Mouse (Mus musculus) layer of hippocampus, postnatal 36 days (tissue): ENCODE measurements around the gene Gramd1b. TPM values are rescaled to one million over a fixed set of nuclear protein-coding genes. Genes with fewer than 3 reads are reported as not detected.

Experiments used
- DNase-seq, 2 experiments: peaks; one replicate each; pipeline ENCODE4 v3.0.0; 2022
- total RNA-seq, 2 experiments: library from RNA; stranded (reverse); gene quantifications; 2 replicates each; pipeline ENCODE4 v1.2.3; 2021

Gene Gramd1b
- total RNA-seq, 2 experiments from 2014 or later: 163 to 172 TPM

DNA sequence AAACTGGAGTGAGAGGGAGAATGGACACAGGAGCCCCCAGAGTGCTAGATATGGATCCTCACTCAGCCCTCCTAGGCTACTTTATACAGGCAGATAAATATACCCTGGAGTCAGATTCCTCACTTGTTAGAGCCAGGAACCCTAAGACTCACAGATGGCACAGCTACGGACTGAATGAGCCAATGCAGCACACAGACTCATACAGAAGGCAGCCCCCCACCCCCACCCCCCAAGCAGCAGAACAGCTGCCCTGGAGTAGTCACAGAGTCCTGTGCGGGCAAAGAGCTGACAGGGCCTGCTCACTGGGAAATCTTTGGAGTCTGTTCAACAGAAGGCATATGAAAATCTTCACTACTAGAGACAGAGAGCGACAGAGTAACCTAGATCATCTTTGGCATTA lies 223.9 kb downstream of the Gramd1b start:
- DNase-seq: no peak

DNA sequence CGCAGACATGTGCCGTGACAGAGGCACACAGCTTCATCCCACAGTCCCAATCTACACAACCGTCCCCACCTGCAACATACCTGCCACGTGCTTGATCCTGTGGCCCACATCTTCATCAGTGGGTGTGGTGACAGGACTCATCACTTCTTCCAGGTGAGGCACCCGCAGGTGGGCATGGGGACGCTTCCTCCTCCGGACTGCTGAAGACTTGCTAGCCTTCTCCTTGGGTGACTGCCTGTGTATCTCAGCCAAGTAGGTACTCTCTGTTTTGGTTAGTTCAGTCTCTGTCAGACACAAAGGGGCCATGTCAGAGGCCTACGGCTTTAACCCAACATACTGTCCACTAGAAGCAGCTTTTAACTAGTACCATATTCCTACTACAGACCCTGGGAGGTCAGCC lies 226.9 kb downstream of the Gramd1b start:
- no peak for DNase-seq

DNA sequence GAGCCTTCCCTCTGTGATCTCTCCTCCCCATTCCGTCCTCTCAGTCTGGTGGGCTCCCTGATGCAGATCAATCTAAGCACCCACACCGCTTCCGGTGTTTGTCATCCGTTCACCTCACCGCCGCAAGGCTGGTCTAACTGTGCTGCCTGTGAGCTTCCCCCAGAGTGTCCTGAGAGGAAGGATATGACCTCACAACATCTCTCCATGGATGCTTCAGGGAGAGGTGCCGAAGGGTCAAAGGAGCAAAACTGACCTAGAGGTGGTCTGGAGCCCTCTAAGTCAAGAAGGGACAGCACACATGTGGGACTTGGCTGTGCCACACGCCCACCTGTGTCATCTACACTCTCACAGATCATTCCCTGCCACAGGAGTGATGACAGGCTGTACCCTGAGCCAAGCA lies 228.8 kb downstream of the Gramd1b start:
- no peak for DNase-seq

DNA sequence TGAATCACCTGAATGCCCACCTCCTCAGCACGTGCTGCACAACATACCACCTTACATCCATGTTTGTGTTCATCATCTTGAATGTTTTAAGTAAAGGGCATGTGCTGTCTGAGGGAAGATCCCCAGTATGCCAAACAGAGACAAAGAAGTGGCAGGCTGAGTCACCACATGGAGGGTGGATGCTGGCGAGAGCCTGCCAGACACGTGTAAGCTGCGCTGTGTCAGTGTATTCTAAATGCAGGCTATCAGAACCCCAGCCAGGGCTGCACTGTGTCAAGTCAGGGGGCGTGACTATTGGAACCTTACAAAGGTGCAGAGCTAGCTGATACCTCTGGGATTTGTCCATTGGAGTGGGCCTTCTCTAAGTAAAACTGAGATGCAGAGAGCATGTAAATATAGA lies 229.7 kb downstream of the Gramd1b start:
- DNase-seq: no peak

DNA sequence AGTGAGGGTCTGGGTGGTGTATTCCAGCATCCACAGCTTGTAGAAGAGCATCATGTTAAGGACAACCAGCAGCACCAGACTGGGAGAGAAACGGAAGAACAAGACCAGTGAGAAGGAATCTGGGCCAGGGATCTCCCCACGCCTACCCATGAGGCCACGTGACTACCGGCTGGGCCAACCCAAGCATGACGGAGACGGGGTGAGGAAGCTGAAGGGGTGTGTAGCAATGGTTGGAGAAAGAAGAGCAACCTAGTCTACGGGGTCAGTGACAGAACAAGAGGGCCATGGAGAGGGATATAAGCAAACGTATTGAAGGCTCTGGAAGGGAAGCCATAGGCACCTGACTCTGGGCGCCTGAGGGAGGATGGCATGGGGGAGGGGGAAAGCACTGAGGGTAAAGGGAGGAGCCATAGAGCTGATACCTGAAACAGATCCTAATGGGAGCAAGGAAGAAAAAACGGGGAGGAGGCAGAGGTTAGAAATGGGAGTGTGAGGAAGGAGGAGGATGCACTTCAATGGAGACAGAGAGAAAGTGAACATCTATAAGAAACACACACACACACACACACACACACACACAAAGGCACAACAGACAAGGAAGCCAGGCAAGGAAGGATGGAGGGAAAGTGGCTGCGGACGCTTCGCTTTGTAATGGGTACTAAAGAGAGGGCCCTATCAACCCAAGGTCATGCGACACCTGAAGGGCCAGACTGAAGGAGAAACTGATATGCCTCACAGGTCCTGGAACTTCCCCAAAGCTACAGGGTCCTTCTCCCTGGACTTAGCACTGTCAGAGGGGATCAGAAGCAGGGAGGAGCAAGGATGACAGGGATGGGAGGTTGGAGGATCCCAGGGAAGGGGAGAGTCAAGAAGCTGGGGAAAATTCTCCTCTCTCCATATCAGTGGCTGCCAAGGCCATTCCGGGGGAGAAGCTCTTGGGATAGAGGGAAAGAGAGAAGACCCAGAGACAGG lies 230.9 kb downstream of the Gramd1b start:
- no peak for DNase-seq

DNA sequence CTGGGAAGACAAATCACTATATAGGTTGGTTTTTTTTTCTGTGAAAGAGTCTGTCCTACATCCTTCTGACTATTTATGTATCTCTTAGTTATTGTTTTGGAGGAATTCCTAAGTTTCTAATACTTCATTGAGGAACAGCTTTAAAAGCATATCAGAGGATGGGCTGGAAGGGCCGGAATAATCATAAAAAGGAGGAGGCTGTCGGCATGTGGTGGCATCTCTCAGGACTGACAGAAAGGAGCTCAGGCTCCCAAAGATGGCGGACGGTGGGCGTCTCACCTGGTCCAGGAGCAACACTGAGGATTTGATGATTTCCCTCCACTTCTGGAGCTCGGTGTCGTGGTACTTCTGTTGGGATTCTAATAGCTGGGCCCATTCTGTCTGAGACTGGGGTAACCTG lies 231.9 kb downstream of the Gramd1b start:
- no peak for DNase-seq

DNA sequence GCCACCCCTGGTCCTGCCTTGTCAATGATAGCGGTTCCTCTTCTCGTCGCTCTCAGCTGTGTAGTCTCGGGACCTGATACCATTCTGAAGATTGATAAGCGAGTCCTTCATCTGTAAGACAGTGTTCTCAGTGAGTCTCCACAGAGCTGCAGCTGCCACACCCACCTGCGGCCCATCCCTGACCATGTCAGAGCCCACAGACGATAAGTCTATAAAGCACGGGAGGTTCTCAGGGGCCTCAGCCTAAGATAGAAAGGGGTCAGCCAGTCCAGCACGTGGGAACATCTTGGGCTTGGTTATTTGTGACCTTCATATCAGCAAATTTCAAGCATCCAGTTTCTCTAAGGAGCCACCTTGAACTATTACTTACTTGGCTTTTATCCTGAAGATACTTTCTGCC lies 233.2 kb downstream of the Gramd1b start:
- no peak for DNase-seq

DNA sequence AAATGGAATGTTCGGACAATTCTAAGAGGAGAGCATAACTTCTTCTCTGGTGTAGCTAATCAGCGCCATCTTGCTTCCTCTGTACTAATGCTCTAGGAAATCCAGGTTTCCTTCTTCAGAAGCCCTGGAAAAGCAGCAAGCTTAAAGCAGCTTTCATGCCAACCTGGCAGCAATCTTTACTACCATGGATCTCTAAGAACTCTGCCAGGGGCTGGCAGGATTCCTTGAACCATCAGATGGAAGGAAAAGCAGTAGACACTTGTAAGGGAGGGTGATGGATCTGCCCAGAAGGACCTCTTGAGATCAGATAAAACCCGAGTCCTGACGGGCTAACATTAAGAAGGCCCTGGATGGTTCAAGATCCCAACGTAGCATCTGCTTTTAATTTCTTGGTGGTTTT lies 234.9 kb downstream of the Gramd1b start:
- DNase-seq: no peak

DNA sequence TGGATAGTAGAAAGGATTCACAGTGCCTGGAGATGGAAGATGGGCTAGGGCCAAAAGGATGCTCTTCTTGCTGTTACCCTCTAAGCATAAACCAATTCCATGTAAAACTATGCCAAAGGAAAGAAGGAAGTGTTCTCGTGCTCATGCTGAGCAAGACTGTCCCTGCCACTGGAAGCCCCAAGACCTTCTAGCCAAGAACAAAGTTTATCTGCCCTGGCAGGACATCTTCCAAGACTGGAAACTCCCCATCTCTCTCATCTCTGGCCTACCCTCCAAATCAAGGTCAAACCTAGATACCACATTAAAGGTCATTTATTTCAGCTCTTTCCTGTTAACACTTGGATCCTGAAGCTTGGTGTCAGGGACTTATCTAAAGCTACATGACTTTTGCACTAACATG lies 236.3 kb downstream of the Gramd1b start:
- no peak for DNase-seq

DNA sequence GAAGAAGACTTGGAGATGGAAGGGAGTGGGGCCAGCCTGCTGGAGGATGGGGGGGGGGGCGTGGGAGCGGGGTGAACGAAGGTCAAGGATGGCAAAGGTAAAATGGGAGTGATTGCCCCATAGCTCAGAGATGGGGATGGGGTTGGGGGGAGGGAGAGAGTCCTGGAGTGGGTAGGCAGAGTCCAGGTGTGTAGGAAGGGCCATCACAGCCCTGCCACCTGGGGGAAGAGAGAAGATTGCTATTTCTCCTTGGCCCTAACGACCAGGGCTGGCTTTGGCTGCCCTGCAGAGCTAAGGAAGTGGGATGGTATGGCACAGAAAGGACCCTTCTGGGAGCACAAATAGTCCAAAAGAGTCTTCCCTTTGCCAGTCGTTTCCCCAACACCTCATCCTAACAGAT lies 237.0 kb downstream of the Gramd1b start:
- DNase-seq: no peak

DNA sequence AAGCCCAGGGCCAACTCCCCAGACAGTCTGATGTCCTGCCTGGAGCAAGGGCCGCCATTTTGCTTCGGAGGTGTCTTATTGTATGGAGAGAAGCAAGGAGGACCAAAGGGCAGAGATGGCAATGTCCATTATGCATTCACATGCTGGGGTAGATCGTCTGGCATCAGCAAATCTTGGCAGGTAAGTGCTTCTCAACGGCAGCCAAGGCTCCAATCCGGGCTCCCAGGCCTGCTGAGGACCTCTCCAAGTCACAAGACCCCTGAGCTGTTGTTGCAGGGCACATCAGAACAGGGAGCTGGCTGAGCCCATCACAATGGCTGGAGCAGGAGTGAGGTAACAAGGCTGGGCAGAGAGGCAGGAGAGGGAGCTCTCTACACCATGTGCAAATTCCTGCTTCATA lies 237.4 kb downstream of the Gramd1b start:
- no peak for DNase-seq

DNA sequence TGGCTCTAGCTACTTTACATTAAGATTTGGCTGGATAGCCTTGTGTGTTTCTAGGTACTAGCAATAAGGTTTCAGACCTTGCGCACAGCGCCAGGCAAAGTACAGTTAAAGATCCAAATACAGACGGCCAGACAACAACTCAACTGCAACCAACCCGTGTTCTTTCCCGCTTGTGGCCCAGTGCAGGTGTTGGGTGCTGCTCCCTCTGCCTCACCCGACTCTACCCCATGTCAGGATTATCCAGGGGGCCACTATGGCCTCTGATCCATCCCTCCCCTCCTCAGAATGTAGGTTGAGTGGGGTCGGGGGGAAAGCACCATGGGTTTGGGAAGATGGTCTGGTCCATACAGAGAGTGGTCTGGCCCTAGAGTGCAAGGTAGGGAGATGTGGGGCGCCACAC lies 237.9 kb downstream of the Gramd1b start:
- DNase-seq: no peak

DNA sequence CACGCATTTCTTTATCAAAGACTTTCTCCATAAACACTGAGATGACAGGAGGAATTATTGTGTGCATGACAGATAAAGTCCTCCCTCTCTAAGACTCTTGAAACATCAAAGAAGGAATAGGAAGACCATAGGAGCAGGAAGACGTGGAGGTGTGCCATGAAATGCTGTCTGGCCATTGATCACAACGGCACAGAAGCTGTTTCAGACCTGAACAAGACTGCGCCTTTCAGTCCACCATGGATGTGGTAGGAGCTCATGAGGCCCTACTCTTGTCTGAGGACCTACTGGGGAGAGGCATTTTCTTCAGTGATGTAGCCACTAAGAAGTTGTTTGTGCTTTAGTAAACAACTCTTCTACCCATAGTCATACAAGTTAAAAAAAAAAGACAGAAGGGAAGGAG lies 238.7 kb downstream of the Gramd1b start:
- DNase-seq: no peak

DNA sequence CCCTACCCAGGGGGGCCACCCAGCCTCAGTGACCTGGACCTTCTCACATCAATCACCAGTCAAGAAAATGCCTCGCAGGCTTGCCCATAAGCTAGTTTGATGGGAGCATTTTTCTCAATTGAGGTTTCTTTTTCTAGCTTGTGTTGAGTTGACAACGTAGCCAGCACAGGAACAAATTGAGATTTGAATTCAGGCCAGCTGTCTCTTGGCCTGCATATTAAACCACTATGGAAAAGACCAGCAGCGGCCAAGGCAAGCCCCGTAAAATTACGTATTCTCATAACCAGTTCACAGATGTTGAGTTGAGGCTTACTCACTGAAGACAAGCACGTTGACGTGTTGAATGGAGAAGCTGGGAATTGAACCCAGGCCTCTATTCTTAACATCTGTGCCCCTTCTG lies 248.2 kb downstream of the Gramd1b start:
- DNase-seq: no peak

DNA sequence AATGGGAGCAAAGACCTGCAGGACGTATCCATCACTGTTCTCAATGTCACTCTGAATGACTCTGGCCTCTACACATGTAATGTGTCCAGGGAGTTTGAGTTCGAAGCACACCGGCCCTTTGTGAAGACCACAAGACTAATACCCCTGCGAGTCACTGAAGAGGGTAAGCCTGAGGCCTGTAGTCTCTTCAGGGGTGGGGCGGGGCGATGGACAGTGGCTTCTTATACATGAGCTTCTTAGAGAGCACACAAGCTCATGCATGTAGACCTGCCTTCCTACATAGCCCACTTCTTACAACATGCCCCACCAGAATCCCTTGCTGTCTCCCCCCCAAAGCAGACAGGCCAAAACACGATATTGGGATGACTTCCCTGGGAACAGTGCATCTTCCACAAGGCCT lies 251.7 kb downstream of the Gramd1b start:
- DNase-seq: no peak

DNA sequence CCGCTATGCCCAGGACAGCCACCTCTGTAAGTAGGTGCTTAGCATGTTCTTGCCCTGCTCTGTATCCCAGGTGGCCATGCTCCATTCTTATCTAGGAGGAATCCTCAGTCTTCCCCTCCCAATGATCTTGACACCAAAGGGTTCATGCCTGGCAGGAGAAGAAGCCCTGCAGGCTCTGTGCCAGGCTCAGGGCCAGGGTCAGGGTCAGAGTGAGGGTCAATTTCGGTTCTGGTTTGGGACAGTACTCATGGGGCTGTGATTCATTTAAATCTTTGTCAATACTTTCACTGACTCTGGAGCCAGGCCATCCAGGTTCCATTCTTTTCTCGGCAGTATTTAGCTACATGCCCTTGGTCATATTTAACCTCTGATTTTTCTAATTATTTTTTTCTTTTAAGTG lies 253.5 kb downstream of the Gramd1b start:
- DNase-seq: no peak

DNA sequence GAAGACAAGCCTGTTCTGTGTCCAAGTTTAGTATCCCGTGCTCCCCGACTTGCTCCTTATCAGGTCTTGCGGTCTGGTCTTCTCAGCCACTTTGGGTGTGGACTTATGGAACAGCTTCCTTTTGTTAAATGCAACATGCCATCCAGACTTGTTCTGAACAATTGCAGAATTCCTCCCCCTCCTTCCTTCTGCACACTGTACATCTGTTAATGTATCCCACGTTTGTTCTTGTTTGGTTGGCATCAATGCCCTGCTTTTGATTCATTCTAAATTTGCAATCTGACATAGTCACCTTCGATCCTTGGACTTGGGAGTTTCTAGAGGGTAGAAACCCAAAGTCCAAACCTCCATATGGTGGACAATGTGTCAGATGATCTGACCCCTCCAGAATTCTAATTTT lies 255.3 kb downstream of the Gramd1b start:
- DNase-seq: no peak

DNA sequence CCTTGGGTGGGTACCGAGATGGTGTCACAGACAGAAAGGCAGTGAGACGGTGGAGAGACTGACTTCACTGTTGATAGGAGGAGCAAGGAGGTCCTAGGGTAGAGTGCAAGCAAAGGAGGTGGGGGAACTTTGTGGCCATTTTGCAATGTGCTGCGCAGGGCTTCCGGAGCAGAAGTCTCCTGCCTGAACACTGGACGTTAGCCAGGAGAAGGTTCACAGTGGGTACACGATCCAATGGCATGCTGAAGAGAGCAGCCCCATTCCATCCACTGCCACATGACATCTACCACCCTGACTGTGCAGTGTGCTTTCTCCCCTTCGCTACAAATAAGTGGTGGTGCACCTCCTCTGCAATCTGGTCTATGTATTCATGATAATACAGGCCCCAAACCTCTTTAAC lies 258.4 kb downstream of the Gramd1b start:
- DNase-seq: no peak

DNA sequence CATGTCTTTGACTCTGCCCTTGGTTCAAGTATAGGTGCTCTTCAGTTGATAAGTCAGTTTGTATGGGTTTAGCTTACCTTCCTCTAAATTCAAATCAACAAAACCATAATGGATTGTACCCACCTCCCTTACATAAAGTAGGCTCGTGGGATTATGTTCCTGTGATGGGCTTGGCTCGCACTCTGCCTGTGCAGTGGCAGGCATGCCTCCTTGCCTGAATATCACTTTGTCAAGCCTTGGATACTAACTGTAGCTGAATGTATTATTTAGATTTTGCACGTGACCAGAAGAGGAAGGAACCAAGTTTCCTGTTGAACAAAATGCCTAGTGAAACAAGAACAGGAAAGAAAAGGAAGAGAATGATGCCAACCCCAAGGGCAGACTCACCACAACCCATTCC lies 260.1 kb downstream of the Gramd1b start:
- DNase-seq: no peak

DNA sequence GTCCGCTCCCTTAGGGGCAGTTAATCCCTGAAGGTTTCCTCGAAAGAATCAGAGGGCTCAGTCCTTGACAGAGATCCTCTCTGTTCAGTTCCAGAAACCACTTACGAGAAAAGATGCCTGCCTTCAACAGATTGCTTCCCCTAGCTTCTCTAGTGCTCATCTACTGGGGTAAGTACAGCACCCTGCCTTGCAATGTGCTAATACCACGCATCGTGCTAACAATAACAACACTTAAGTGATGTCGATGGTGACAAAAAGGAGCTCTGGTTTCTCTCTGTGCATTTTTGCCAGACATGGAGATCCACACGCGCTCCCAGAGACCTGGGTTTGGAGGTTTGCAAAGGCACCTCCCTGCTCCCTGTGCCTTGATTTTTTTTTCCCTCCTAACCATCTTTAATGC lies 261.3 kb downstream of the Gramd1b start:
- DNase-seq: no peak

DNA sequence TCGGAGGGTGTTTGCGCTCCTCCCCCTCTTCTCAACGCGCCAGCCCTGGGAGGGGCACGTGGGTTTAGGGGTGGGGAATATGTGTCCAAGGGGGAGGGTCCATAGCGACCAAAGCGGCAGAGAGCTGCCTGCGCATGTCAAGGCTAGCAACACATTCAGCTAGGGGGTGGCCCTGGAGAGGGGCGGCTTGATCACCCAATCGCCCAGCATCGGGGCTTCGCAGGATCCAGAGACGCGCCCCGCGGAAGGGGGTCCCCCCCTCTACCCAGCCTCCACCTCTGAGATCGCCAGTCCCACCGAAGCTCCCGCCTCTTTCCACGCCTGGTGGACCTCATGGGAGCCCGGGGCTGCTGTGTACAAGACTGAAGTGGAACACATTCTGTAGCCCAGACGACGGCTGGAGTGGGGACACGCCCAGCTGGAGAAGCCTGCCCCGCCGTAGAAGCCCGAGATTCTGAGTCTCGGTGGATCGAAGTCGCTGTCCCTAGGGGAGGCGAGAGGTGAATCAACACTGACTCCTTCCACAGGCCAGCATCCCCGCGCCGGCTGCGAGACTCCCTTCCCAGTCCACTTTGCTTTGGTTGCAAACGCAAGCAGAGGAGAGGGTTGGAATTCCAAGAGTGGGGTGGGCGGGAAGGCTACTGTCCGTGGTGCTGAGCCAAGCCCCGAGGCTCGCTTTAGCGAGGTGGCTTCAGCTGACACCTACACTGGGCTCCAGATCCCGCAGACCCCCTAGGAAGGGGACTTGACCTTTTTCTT lies 261.9 kb downstream of the Gramd1b start, which contains the start of gene Scn3b:
Gene Scn3b, plus strand, starts transcription at position 115 of the 759 bp plus-strand sequence.
- DNase-seq: peak; percentile 87 to 90

DNA sequence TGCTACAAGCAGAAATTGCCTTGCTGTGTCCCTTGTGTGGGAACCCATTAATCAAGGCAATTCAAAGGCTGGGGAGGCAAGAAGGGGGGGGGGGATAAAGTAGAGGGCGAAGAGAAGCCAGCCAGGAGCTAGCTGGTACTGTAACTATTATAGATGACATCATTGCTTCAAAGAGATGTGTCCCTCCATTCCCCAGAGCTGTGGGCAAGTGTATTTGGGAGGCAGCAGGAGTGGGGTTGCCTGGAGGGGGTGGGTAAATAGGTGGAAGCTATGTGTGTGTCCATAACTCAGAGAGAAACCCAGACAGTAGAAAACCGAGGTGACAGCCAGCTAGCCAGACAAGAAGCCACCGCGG lies 262.5 kb downstream of the Gramd1b start:
- no peak for DNase-seq

DNA sequence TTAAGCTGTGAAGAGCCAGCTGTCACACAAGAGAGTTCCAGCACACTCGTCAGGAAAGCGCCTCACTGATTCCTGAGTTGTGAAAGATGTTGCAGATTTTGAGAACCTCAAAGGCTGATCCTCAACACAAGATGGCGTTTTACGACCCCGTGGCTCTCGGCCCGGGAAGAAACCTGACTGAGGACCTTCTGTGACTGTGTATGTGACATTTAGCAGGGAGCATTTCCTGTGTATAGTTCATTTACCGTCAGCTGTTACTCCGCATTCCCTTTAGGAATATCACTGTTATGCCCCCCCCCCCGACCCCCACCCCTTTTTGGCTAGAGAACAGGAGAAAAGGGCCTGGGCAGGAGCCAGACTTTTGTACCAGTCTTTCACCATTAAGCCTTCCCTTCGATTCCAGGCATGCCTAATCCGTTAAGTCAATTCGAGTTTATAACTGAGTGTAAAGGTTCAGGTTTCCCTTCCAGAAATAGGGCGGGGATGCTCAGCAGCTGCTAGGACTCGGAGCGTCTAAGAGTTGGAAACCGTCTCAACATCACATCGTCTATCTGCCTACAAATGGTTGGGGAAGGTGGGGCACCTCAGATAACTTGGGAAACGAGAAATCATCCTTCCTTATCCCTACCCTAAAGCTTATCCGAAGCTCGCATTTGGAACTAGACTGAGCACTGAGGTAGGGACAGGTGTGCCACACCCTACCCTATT lies 263.0 kb downstream of the Gramd1b start:
- DNase-seq: no peak
